Mouse (Mus musculus): ENCODE results near the gene Tex2.

- no peak for TF ChIP-seq CTCF (IDR thresholded peaks at IDR 0.05)
- no peak for TF ChIP-seq EP300 (IDR thresholded peaks at IDR 0.05)
These were observed 144.7 kb downstream of the Tex2 start for GRCm38 (mm10) chr11:106468509-106468908.

Measured in lung, postnatal 0 days (tissue).